ENCODE assay signal across 23 mouse cellular contexts in genomic region chr13:70698812-70699387, GRCm38 (mm10).
DNase-seq lines count a peak whose midpoint lies in the region; ATAC-seq and TF ChIP-seq lines count a peak whose summit lies in the region.
"Had no signal": no experiment of that assay in that cellular context is flagged by ENCODE, and none has a peak within 500 bp of the region (broad histone marks: within the 10 kb centered on the region; RNA-seq: fewer than 3 reads in every experiment).

No protein-coding gene starts in this region.

- H3K36me3 ChIP-seq in forebrain, postnatal 0 days (ENCODE audit: insufficient read depth) = no peaks in the 10 kb centered on the region
- no peaks in the 10 kb centered on the region for H3K36me3 ChIP-seq in forebrain, embryonic 12.5 days (replicated peaks)
- no peaks in the 10 kb centered on the region for H3K36me3 ChIP-seq in stomach, postnatal 0 days (ENCODE audit: control insufficient read depth, insufficient read depth, low read length)
- H3K36me3 ChIP-seq: forebrain, embryonic 15.5 days; heart, embryonic 15.5 days; hindbrain, embryonic 13.5 days; limb, embryonic 12.5 days had no signal

- H3K27ac ChIP-seq in forebrain, postnatal 0 days (ENCODE audit: low read depth, low read length) = no peak overlapping the region
- H3K27ac ChIP-seq in forebrain, embryonic 12.5 days = no peak overlapping the region
- H3K27ac ChIP-seq in stomach, postnatal 0 days (replicated peaks) = no peak overlapping the region
- H3K27ac ChIP-seq: forebrain, embryonic 15.5 days; heart, embryonic 15.5 days; hindbrain, embryonic 13.5 days; limb, embryonic 12.5 days had no signal

- no peak for TF ChIP-seq EP300 in stomach, postnatal 0 days (optimal IDR thresholded peaks at IDR 0.05)

- no peak overlapping the region for H3K9ac ChIP-seq in forebrain, postnatal 0 days
- no peak overlapping the region for H3K9ac ChIP-seq in forebrain, embryonic 12.5 days
- H3K9ac ChIP-seq in stomach, postnatal 0 days (ENCODE audit: low read length) = no peak overlapping the region
- H3K9ac ChIP-seq: forebrain, embryonic 15.5 days; heart, embryonic 15.5 days; hindbrain, embryonic 13.5 days; limb, embryonic 12.5 days had no signal

- H3K4me3 ChIP-seq in forebrain, postnatal 0 days (ENCODE audit: low read depth, low read length) = no peak overlapping the region
- H3K4me3 ChIP-seq in forebrain, embryonic 12.5 days (replicated peaks) = no peak overlapping the region
- H3K4me3 ChIP-seq in stomach, postnatal 0 days (ENCODE audit: low read depth, low read length) = no peak overlapping the region
- H3K4me3 ChIP-seq: forebrain, embryonic 15.5 days; heart, embryonic 15.5 days; hindbrain, embryonic 13.5 days; limb, embryonic 12.5 days had no signal

- no peaks in the 10 kb centered on the region for H3K9me3 ChIP-seq in forebrain, postnatal 0 days (ENCODE audit: low read length)
- no peaks in the 10 kb centered on the region for H3K9me3 ChIP-seq in forebrain, embryonic 12.5 days
- H3K9me3 ChIP-seq in stomach, postnatal 0 days (ENCODE audit: control insufficient read depth, low read length) = no peaks in the 10 kb centered on the region
- H3K9me3 ChIP-seq: forebrain, embryonic 15.5 days; heart, embryonic 15.5 days; hindbrain, embryonic 13.5 days; limb, embryonic 12.5 days had no signal

- ATAC-seq in forebrain, postnatal 0 days = peak; percentile 72
- ATAC-seq in forebrain, embryonic 12.5 days (ENCODE audit: low FRiP score) = no peak
- ATAC-seq in megakaryocyte, adult 5-6 weeks (ENCODE audit: poor library complexity, severe bottlenecking) = no peak
- ATAC-seq in stomach, postnatal 0 days (ENCODE audit: low FRiP score, low TSS enrichment) = no peak
- ATAC-seq: forebrain, embryonic 15.5 days had no signal

- WGBS in forebrain, postnatal 0 days = 72% methylated on average over 4 of the region's 4 CpGs
- WGBS in forebrain, embryonic 12.5 days = 72% methylated on average over 4 of the region's 4 CpGs
- 70% methylated on average over 4 of the region's 4 CpGs for WGBS in stomach, postnatal 0 days

- no peaks in the 10 kb centered on the region for H3K4me1 ChIP-seq in forebrain, postnatal 0 days (ENCODE audit: insufficient read depth)
- H3K4me1 ChIP-seq in forebrain, embryonic 12.5 days = no peaks in the 10 kb centered on the region
- H3K4me1 ChIP-seq in stomach, postnatal 0 days (replicated peaks; ENCODE audit: control insufficient read depth, insufficient read depth) = no peaks in the 10 kb centered on the region
- H3K4me1 ChIP-seq: forebrain, embryonic 15.5 days; hindbrain, embryonic 13.5 days had no signal

- peak; percentile 36 for DNase-seq in forebrain, postnatal 0 days
- peak; percentile 43 to 46 for DNase-seq in right cerebral cortex, adult 2 months (ENCODE audit: low spot score in 2 of 2)
- DNase-seq in right cerebral cortex, postnatal 4 days = no peak
- DNase-seq in left cerebral cortex, postnatal 25 days (ENCODE audit: low spot score in 2 of 2) = peak; percentile 47 to 85
- DNase-seq in adrenal gland, postnatal 14 days = no peak
- DNase-seq in stomach, postnatal 0 days (ENCODE audit: low spot score) = no peak
- DNase-seq: cerebellum, adult 18-20 months; cerebellum, postnatal 25 days; heart, postnatal 36 days; kidney, adult 8-10 months; kidney, postnatal 14 days; lung, adult 18-20 months; lung, postnatal 10 days; spleen, adult 18-20 months; thymus, postnatal 14 days had no signal

- intact Hi-C loops in left cerebral cortex, postnatal 25 days (cut with DNase I) = no loop called here

- no peak overlapping the region for H3K4me2 ChIP-seq in forebrain, postnatal 0 days (ENCODE audit: low read depth)
- no peak overlapping the region for H3K4me2 ChIP-seq in forebrain, embryonic 12.5 days
- H3K4me2 ChIP-seq in stomach, postnatal 0 days (replicated peaks; ENCODE audit: low read depth) = no peak overlapping the region
- H3K4me2 ChIP-seq: forebrain, embryonic 15.5 days; heart, embryonic 15.5 days; hindbrain, embryonic 13.5 days; limb, embryonic 12.5 days; liver, embryonic 11.5 days; midbrain, embryonic 11.5 days had no signal

- no peak for TF ChIP-seq CTCF in forebrain, postnatal 0 days (IDR thresholded peaks at IDR 0.05; ENCODE audit: low read depth)
- no peak for TF ChIP-seq CTCF in stomach, postnatal 0 days (IDR thresholded peaks at IDR 0.05; ENCODE audit: low read depth)

- H3K27me3 ChIP-seq in forebrain, postnatal 0 days (ENCODE audit: insufficient read depth, low read length) = no peaks in the 10 kb centered on the region
- H3K27me3 ChIP-seq in forebrain, embryonic 12.5 days = no peaks in the 10 kb centered on the region
- no peaks in the 10 kb centered on the region for H3K27me3 ChIP-seq in stomach, postnatal 0 days (ENCODE audit: control insufficient read depth, insufficient read depth, low read length)
- H3K27me3 ChIP-seq: forebrain, embryonic 15.5 days; heart, embryonic 15.5 days; hindbrain, embryonic 13.5 days; limb, embryonic 12.5 days had no signal

Comparison
In these comparisons a context has a peak if more than half of its experiments do, and no peak if none do; other contexts are left out.
1. DNase-seq: peak in forebrain, postnatal 0 days (single experiment), right cerebral cortex, adult 2 months (2 of 2) and left cerebral cortex, postnatal 25 days (2 of 2); none in right cerebral cortex, postnatal 4 days (single experiment), adrenal gland, postnatal 14 days (single experiment) and stomach, postnatal 0 days (single experiment).